Mouse (Mus musculus): ENCODE measurements around the gene Usp40. TPM values are rescaled to one million over a fixed set of nuclear protein-coding genes. Genes with fewer than 3 reads are reported as not detected.
A peak's percentile ranks its signal among the peaks of the same experiment; 100 is the strongest.

The Usp40 gene
- polyA plus RNA-seq, 1 experiment, result 0.68 TPM

- Histone ChIP-seq H3K27me3 (replicated peaks) (no peaks in the 10 kb centered on the region), H3K36me3 (replicated peaks; ENCODE audit: low read length) (peaks cover 94% of the 10 kb centered on the region), H3K9me3 (no peaks in the 10 kb centered on the region), H3K4me1 (peaks cover 98% of the 10 kb centered on the region), H3K4me3 (replicated peaks) (no peak overlapping the region)
- TF ChIP-seq GATA1 (IDR thresholded peaks at IDR 0.05; ENCODE audit: borderline replicate concordance, low read length) (no peak), FLI1 (IDR thresholded peaks at IDR 0.05; ENCODE audit: low read length) (no peak)
Measured at GRCm38 (mm10) chr1:87953073-87953472, 55.3 kb downstream of the Usp40 start.

GRCm38 (mm10) chr1:87951641-87952040 is 56.7 kb downstream of the Usp40 start:
- Histone ChIP-seq H3K36me3 (replicated peaks; ENCODE audit: low read length) (peaks cover 98% of the 10 kb centered on the region), H3K9me3 (no peaks in the 10 kb centered on the region)
- TF ChIP-seq GATA1 (IDR thresholded peaks at IDR 0.05; ENCODE audit: borderline replicate concordance, low read length) (no peak), FLI1 (IDR thresholded peaks at IDR 0.05; ENCODE audit: low read length) (no peak)

GRCm38 (mm10) chr1:87947681-87948091 is 60.7 kb downstream of the Usp40 start:
- H3K9me3 ChIP-seq, result no peaks in the 10 kb centered on the region
- peaks cover 98% of the 10 kb centered on the region for H3K4me1 ChIP-seq
- peak overlapping the region; percentile 78 for H3K4me3 ChIP-seq (replicated peaks)
- H3K27me3 ChIP-seq (replicated peaks), result no peaks in the 10 kb centered on the region
- no peak for TF ChIP-seq GATA1 (IDR thresholded peaks at IDR 0.05; ENCODE audit: borderline replicate concordance, low read length)
- TF ChIP-seq FLI1 (IDR thresholded peaks at IDR 0.05; ENCODE audit: low read length), result no peak
- H3K36me3 ChIP-seq (replicated peaks; ENCODE audit: low read length), result peaks cover 98% of the 10 kb centered on the region

More at GRCm38 (mm10) chr1:87951641-87952040, 56.7 kb downstream of the Usp40 start:
- no peak overlapping the region for H3K4me3 ChIP-seq (replicated peaks)
- H3K27me3 ChIP-seq (replicated peaks), result no peaks in the 10 kb centered on the region
- peaks cover 98% of the 10 kb centered on the region for H3K4me1 ChIP-seq

GRCm38 (mm10) chr1:87941765-87942164 is 66.6 kb downstream of the Usp40 start:
- Histone ChIP-seq H3K9me3 (no peaks in the 10 kb centered on the region), H3K4me3 (replicated peaks) (no peak overlapping the region), H3K27me3 (replicated peaks) (no peaks in the 10 kb centered on the region), H3K36me3 (replicated peaks; ENCODE audit: low read length) (peaks cover 100% of the 10 kb centered on the region), H3K4me1 (peaks cover 97% of the 10 kb centered on the region)
- TF ChIP-seq GATA1 (IDR thresholded peaks at IDR 0.05; ENCODE audit: borderline replicate concordance, low read length) (no peak), FLI1 (IDR thresholded peaks at IDR 0.05; ENCODE audit: low read length) (no peak)

- Histone ChIP-seq H3K36me3 (replicated peaks; ENCODE audit: low read length) (peaks cover 98% of the 10 kb centered on the region), H3K9me3 (no peaks in the 10 kb centered on the region), H3K27me3 (replicated peaks) (no peaks in the 10 kb centered on the region), H3K4me3 (replicated peaks) (no peak overlapping the region), H3K4me1 (peaks cover 96% of the 10 kb centered on the region)
- TF ChIP-seq GATA1 (IDR thresholded peaks at IDR 0.05; ENCODE audit: borderline replicate concordance, low read length), result no peak
- no peak for TF ChIP-seq FLI1 (IDR thresholded peaks at IDR 0.05; ENCODE audit: low read length)
Measured at GRCm38 (mm10) chr1:87936516-87936915, 71.8 kb downstream of the Usp40 start.

GRCm38 (mm10) chr1:87936075-87936474 is 72.3 kb downstream of the Usp40 start:
- Histone ChIP-seq H3K4me1 (peaks cover 96% of the 10 kb centered on the region), H3K4me3 (replicated peaks) (no peak overlapping the region), H3K27me3 (replicated peaks) (no peaks in the 10 kb centered on the region), H3K36me3 (replicated peaks; ENCODE audit: low read length) (peaks cover 98% of the 10 kb centered on the region), H3K9me3 (no peaks in the 10 kb centered on the region)
- TF ChIP-seq GATA1 (IDR thresholded peaks at IDR 0.05; ENCODE audit: borderline replicate concordance, low read length) (no peak), FLI1 (IDR thresholded peaks at IDR 0.05; ENCODE audit: low read length) (no peak)

GRCm38 (mm10) chr1:87935546-87935945 is 72.8 kb downstream of the Usp40 start:
- H3K27me3 ChIP-seq (replicated peaks), result no peaks in the 10 kb centered on the region
- TF ChIP-seq GATA1 (IDR thresholded peaks at IDR 0.05; ENCODE audit: borderline replicate concordance, low read length) (no peak), FLI1 (IDR thresholded peaks at IDR 0.05; ENCODE audit: low read length) (no peak)
- peaks cover 98% of the 10 kb centered on the region for H3K36me3 ChIP-seq (replicated peaks; ENCODE audit: low read length)
- H3K4me3 ChIP-seq (replicated peaks), result no peak overlapping the region
- H3K4me1 ChIP-seq, result peaks cover 96% of the 10 kb centered on the region
- no peaks in the 10 kb centered on the region for H3K9me3 ChIP-seq

GRCm38 (mm10) chr1:87935095-87935494 is 73.3 kb downstream of the Usp40 start:
- peaks cover 98% of the 10 kb centered on the region for H3K36me3 ChIP-seq (replicated peaks; ENCODE audit: low read length)
- no peaks in the 10 kb centered on the region for H3K27me3 ChIP-seq (replicated peaks)
- no peaks in the 10 kb centered on the region for H3K9me3 ChIP-seq
- TF ChIP-seq FLI1 (IDR thresholded peaks at IDR 0.05; ENCODE audit: low read length) (no peak), GATA1 (IDR thresholded peaks at IDR 0.05; ENCODE audit: borderline replicate concordance, low read length) (no peak)
- H3K4me3 ChIP-seq (replicated peaks), result no peak overlapping the region
- peaks cover 96% of the 10 kb centered on the region for H3K4me1 ChIP-seq

- peaks cover 98% of the 10 kb centered on the region for H3K36me3 ChIP-seq (replicated peaks; ENCODE audit: low read length)
- H3K4me3 ChIP-seq (replicated peaks), result no peak overlapping the region
- no peaks in the 10 kb centered on the region for H3K9me3 ChIP-seq
- TF ChIP-seq FLI1 (IDR thresholded peaks at IDR 0.05; ENCODE audit: low read length) (no peak), GATA1 (IDR thresholded peaks at IDR 0.05; ENCODE audit: borderline replicate concordance, low read length) (no peak)
- peaks cover 99% of the 10 kb centered on the region for H3K4me1 ChIP-seq
- H3K27me3 ChIP-seq (replicated peaks), result no peaks in the 10 kb centered on the region
Measured at GRCm38 (mm10) chr1:87933051-87933450, 75.3 kb downstream of the Usp40 start.

- Histone ChIP-seq H3K36me3 (replicated peaks; ENCODE audit: low read length) (peaks cover 98% of the 10 kb centered on the region), H3K4me3 (replicated peaks) (no peak overlapping the region), H3K27me3 (replicated peaks) (no peaks in the 10 kb centered on the region), H3K4me1 (peaks cover 95% of the 10 kb centered on the region), H3K9me3 (no peaks in the 10 kb centered on the region)
- no peak for TF ChIP-seq GATA1 (IDR thresholded peaks at IDR 0.05; ENCODE audit: borderline replicate concordance, low read length)
- no peak for TF ChIP-seq FLI1 (IDR thresholded peaks at IDR 0.05; ENCODE audit: low read length)
Measured at GRCm38 (mm10) chr1:87929730-87930129, 78.6 kb downstream of the Usp40 start.

- TF ChIP-seq GATA1 (IDR thresholded peaks at IDR 0.05; ENCODE audit: borderline replicate concordance, low read length) (no peak), FLI1 (IDR thresholded peaks at IDR 0.05; ENCODE audit: low read length) (no peak)
- H3K4me3 ChIP-seq (replicated peaks), result no peak overlapping the region
- H3K27me3 ChIP-seq (replicated peaks), result no peaks in the 10 kb centered on the region
- H3K9me3 ChIP-seq, result no peaks in the 10 kb centered on the region
- peaks cover 57% of the 10 kb centered on the region for H3K4me1 ChIP-seq
- peaks cover 100% of the 10 kb centered on the region for H3K36me3 ChIP-seq (replicated peaks; ENCODE audit: low read length)
Measured at GRCm38 (mm10) chr1:87924888-87925287, 83.5 kb downstream of the Usp40 start.

Measured in megakaryocyte, embryonic 14.5 days (primary cell).